Mouse (Mus musculus) embryonic fibroblast, embryonic 13.5 days (primary cell): ENCODE measurements at regions not wholly inside any gene's neighbourhood (a gene's known extent, or its start where the extent isn't known, plus 50 kb on each side); places are given as distances from the start of the nearest gene placed in this dataset.

Experiments used
- CTCF ChIP-seq: IDR thresholded peaks from 2 replicates; pipeline ENCODE4 v1.5.1; 2011; ENCODE audit warnings: mild to moderate bottlenecking, control low read depth, low read length, moderate library complexity, borderline replicate concordance; ENCODE audit not compliant: insufficient read depth
- POLR2A ChIP-seq: IDR thresholded peaks from 2 replicates; pipeline ENCODE4 v1.6.1; 2011; ENCODE audit warnings: low read depth, mild to moderate bottlenecking, control low read depth, low read length, moderate library complexity

- TF ChIP-seq CTCF, result no peak
- no peak for TF ChIP-seq POLR2A
Observed at GRCm38 (mm10) chr14:105993124-105993523, 96.5 kb upstream of the Spry2 start.
